Mouse (Mus musculus): ENCODE results near the gene Cds2. TPM values are rescaled to one million over a fixed set of nuclear protein-coding genes. Genes with fewer than 3 reads are reported as not detected.
A peak's percentile ranks its signal among the peaks of the same experiment; 100 is the strongest.
"Not testable (repeated sequence)": the region's sequence is repeated elsewhere in the genome, so short reads cannot be mapped to it uniquely, and the experiment has no call there.

The Cds2 gene
- polyA plus RNA-seq, 1 experiment from 2014 or later: 17.1 TPM

DNA sequence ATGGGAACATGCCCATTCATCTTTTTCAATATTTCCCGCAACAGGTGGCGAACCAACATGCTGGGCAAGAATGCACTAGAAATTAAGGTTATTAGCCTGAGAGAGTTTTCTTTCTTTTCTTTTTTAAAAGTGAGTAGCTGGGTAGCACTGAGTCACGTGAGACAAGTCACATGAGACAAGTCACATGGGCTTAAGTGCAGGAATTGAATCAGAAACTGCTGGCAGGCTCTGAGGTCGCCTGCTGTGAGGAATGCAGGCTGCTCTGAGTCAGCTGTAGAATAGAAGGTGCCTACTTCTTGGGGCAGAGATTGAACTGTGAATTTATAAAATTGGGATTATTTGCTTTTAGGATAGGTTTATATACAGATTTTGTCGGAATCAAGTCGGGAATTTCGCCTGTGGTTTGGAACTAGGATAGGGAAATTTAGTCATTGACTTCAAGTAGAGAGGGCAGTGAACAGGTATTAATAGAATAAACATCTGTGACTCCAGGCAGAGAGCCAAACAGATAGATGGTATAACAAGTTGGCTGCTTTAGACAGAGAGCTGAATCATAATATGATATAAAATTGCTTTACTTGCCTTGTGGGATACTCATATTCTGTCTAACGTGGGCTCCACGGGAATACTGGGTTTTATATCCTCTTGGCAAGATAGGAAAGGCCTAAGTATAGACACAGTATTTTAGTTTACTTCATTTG, 23.6 kb downstream of the Cds2 start:
- Histone ChIP-seq H3K9me3 (ENCODE audit: low read depth, low read length) (no peaks in the 10 kb centered on the region), H3K9ac (no peak overlapping the region), H3K4me2 (no peak overlapping the region), H3K4me1 (ENCODE audit: insufficient read depth) (peaks cover 8% of the 10 kb centered on the region; the same call in 1 of the 2 replicates), H3K36me3 (ENCODE audit: insufficient read depth) (no peaks in the 10 kb centered on the region), H3K27me3 (ENCODE audit: insufficient read depth, low read length) (no peaks in the 10 kb centered on the region), H3K4me3 (ENCODE audit: low read depth, low read length) (no peak overlapping the region), H3K27ac (ENCODE audit: low read depth) (no peak overlapping the region)
- WGBS: 81% methylated on average over 9 of the region's 9 CpGs
- no peak for TF ChIP-seq CTCF (IDR thresholded peaks at IDR 0.05; ENCODE audit: low read depth)
- ATAC-seq (ENCODE audit: insufficient read depth) (no peak), DNase-seq (no peak)

- not testable (repeated sequence) for DNase-seq; H3K27ac ChIP-seq (ENCODE audit: low read depth); H3K27me3 ChIP-seq (ENCODE audit: insufficient read depth, low read length); H3K36me3 ChIP-seq (ENCODE audit: insufficient read depth); H3K4me2 ChIP-seq; H3K4me1 ChIP-seq (ENCODE audit: insufficient read depth); H3K9me3 ChIP-seq (ENCODE audit: low read depth, low read length); ATAC-seq (ENCODE audit: insufficient read depth); H3K9ac ChIP-seq; H3K4me3 ChIP-seq (ENCODE audit: low read depth, low read length)
- 73% methylated on average over 5 of the region's 7 CpGs for whole genome bisulfite sequencing
Measured at GRCm38 (mm10) chr2:132289213-132289612, 26.3 kb downstream of the Cds2 start.

DNA sequence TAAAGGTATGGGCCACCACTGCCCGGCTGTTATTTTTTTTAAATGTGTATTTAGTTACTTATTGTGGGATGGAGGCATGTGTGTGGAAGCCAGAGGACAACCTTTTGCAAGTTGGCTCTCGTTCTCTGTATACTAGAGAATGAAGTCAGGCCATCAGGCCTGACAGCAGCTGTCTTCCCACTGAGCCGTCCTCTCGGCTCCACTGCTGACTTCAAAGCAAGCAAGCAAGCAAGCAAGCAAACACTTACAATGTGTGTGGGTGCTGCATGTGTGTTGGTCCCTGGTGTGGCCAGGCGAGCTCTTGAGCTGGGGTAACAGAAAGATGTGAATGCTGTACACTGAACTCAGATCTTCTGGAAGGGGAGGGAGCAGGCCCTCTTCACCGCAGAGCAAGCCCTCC, 27.9 kb downstream of the Cds2 start:
- H3K9ac ChIP-seq: no peak overlapping the region
- H3K9me3 ChIP-seq (ENCODE audit: low read depth, low read length): no peaks in the 10 kb centered on the region
- H3K4me3 ChIP-seq (ENCODE audit: low read depth, low read length): no peak overlapping the region
- 68% methylated on average over 6 of the region's 6 CpGs for WGBS
- ATAC-seq (ENCODE audit: insufficient read depth): no peak
- no peak for DNase-seq
- no peaks in the 10 kb centered on the region for H3K4me1 ChIP-seq (ENCODE audit: insufficient read depth)
- TF ChIP-seq CTCF (IDR thresholded peaks at IDR 0.05; ENCODE audit: low read depth): no peak
- H3K27ac ChIP-seq (ENCODE audit: low read depth): no peak overlapping the region; the same call in 1 of the 2 replicates
- H3K27me3 ChIP-seq (ENCODE audit: insufficient read depth, low read length): no peaks in the 10 kb centered on the region
- H3K4me2 ChIP-seq: no peak overlapping the region
- peaks cover 19% of the 10 kb centered on the region; the same call in 1 of the 2 replicates for H3K36me3 ChIP-seq (ENCODE audit: insufficient read depth)

- no peak overlapping the region for H3K4me3 ChIP-seq (ENCODE audit: low read depth, low read length)
- H3K4me2 ChIP-seq: no peak overlapping the region
- DNase-seq: no peak
- no peak for TF ChIP-seq CTCF (IDR thresholded peaks at IDR 0.05; ENCODE audit: low read depth)
- WGBS: 74% methylated on average over 3 of the region's 3 CpGs
- H3K9ac ChIP-seq: no peak overlapping the region
- ATAC-seq (ENCODE audit: insufficient read depth): 0 out of 2 replicates have a peak, but pooled peaks have one; percentile 25
- H3K9me3 ChIP-seq (ENCODE audit: low read depth, low read length): no peaks in the 10 kb centered on the region
- H3K27me3 ChIP-seq (ENCODE audit: insufficient read depth, low read length): no peaks in the 10 kb centered on the region
- H3K36me3 ChIP-seq (ENCODE audit: insufficient read depth): peaks cover 23% of the 10 kb centered on the region; the same call in 1 of the 2 replicates
- no peaks in the 10 kb centered on the region for H3K4me1 ChIP-seq (ENCODE audit: insufficient read depth)
- H3K27ac ChIP-seq (ENCODE audit: low read depth): no peak overlapping the region
Measured at GRCm38 (mm10) chr2:132291265-132291664, 28.3 kb downstream of the Cds2 start.

DNA sequence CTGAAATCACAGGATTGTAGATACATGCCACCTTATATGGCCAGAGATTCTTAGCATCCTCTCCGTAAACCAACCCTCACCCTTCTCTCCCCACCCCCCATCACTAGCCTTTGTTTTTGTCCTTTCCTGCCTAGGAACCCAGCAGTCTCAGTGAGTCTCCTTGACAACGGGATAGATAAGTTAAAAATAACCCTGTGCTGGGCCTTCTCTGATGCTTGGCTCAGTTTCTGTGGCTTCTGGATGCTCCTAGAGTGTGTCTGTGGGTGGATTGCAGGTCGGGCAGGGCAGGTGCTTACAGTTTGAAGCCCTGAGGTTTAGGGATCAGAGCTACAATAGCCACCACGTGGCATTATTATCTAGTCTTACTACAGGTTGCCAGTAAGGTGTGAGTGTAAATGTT, 29.1 kb downstream of the Cds2 start:
- Histone ChIP-seq H3K4me3 (ENCODE audit: low read depth, low read length) (no peak overlapping the region), H3K4me2 (no peak overlapping the region)

DNA sequence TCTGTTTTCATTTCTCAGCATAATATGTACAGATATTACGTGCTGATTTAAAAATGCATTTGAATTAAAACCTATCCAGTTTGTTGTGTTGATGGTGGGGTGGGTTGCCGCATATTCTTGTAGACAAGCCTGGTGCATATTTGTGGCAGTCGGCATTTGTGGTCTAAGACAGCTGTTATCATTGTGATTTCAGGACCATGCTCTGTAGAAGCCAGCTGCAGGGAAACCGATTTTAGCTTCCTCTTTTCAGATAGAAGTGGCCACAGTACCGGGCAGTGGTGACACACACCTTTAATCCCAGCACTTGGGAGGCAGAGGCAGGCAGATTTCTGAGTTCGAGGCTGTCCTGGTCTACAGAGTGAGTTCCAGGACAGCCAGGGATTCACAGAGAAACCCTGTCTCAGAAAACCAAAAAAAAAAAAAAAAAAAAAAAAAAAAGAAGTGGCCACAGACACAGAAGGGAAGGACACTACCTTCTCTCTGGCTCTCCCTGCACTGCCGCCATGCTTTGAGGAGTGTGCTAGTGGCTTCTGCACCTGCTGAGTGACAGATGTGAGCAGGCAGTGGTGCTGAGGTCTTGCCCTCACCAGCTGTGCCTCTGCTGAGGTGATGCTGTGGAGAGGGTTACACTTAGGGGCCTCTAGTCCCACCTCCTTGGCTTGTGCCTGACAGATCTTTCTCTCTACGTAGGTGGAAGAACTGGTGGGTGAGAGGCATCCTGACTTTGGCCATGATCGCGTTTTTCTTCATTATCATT, 30.9 kb downstream of the Cds2 start:
- Histone ChIP-seq H3K4me2 (no peak overlapping the region), H3K27ac (ENCODE audit: low read depth) (no peak overlapping the region), H3K9me3 (ENCODE audit: low read depth, low read length) (no peaks in the 10 kb centered on the region), H3K4me1 (ENCODE audit: insufficient read depth) (no peaks in the 10 kb centered on the region), H3K4me3 (ENCODE audit: low read depth, low read length) (no peak overlapping the region), H3K27me3 (ENCODE audit: insufficient read depth, low read length) (no peaks in the 10 kb centered on the region), H3K9ac (no peak overlapping the region), H3K36me3 (ENCODE audit: insufficient read depth) (peaks cover 34% of the 10 kb centered on the region; the same call in 1 of the 2 replicates)
- no peak for TF ChIP-seq CTCF (IDR thresholded peaks at IDR 0.05; ENCODE audit: low read depth)
- ATAC-seq (ENCODE audit: insufficient read depth): no peak
- DNase-seq: no peak
- WGBS: 91% methylated on average over 10 of the region's 10 CpGs

More for the DNA sequence above, 29.1 kb downstream of the Cds2 start:
- Histone ChIP-seq H3K27me3 (ENCODE audit: insufficient read depth, low read length) (no peaks in the 10 kb centered on the region), H3K9ac (no peak overlapping the region), H3K4me1 (ENCODE audit: insufficient read depth) (no peaks in the 10 kb centered on the region), H3K9me3 (ENCODE audit: low read depth, low read length) (no peaks in the 10 kb centered on the region), H3K36me3 (ENCODE audit: insufficient read depth) (peaks cover 23% of the 10 kb centered on the region; the same call in 1 of the 2 replicates), H3K27ac (ENCODE audit: low read depth) (no peak overlapping the region)
- DNase-seq (no peak), ATAC-seq (ENCODE audit: insufficient read depth) (no peak)
- no peak for TF ChIP-seq CTCF (IDR thresholded peaks at IDR 0.05; ENCODE audit: low read depth)
- 29% methylated on average over 4 of the region's 4 CpGs for WGBS

DNA sequence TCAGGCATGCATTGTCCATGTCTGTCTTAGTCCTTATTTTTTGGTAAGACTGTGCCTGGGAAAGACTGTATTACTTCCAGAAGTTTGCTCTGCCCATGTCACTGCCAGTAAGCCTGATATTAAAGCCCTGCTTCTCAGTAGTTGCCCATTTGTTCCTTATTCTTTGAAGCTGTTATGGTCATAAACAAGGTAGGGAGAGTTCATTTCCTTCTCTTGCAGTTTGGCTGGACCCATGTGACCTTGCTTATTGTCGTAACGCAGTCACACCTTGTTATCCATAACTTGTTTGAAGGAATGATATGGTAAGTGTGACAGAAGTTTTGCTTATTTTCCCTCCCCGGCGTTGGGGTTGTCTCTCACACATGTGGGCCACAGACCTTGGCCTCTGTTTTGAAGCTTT, 35.3 kb downstream of the Cds2 start:
- Histone ChIP-seq H3K27me3 (ENCODE audit: insufficient read depth, low read length) (no peaks in the 10 kb centered on the region), H3K27ac (ENCODE audit: low read depth) (no peak overlapping the region), H3K4me1 (ENCODE audit: insufficient read depth) (no peaks in the 10 kb centered on the region), H3K9ac (no peak overlapping the region), H3K36me3 (ENCODE audit: insufficient read depth) (peaks cover 60% of the 10 kb centered on the region), H3K4me2 (no peak overlapping the region), H3K4me3 (ENCODE audit: low read depth, low read length) (no peak overlapping the region), H3K9me3 (ENCODE audit: low read depth, low read length) (no peaks in the 10 kb centered on the region)
- TF ChIP-seq CTCF (IDR thresholded peaks at IDR 0.05; ENCODE audit: low read depth): no peak
- ATAC-seq (ENCODE audit: insufficient read depth) (no peak), DNase-seq (no peak)
- 78% methylated on average over 4 of the region's 4 CpGs for WGBS

Data from lung, embryonic 14.5 days (tissue).